ENCODE assay signal across 26 mouse cellular contexts in the genomic region with DNA sequence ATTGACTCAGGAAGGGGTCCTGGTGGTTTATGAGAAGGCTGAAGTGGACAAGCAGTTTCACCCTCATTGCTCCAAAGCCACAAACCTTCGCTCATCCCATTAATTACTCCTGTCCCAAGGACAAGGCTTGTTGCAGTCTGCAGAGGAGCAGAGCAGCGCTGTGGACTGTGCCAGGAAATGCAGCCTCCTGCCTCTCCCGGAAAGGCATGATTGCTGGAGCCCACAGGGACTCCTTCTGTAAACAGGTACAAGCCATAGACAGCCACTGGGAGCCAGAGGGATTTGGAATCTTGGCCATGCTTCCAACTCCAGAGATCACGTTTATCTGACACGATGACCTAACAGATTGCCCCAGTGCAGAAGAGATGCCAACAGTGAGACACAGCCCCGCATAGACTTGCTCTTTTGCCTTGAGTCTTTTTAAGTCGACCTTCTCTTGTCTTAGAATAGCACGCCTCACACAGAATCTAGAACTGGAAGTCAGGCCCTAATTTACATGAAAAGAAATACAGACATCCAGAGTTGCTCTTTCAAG.
A peak's percentile ranks its signal among the peaks of the same experiment; 100 is the strongest.
DNase-seq lines count a peak whose midpoint lies in the region; ATAC-seq and TF ChIP-seq lines count a peak whose summit lies in the region.
"Had no signal": no experiment of that assay in that cellular context is flagged by ENCODE, and none has a peak within 500 bp of the region (broad histone marks: within the 10 kb centered on the region; RNA-seq: fewer than 3 reads in every experiment).

No protein-coding gene starts in this region.

- H3K9me3 ChIP-seq in hindbrain, embryonic 10.5 days, result no peaks in the 10 kb centered on the region
- no peaks in the 10 kb centered on the region for H3K9me3 ChIP-seq in hindbrain, postnatal 0 days (ENCODE audit: low read length)
- no peaks in the 10 kb centered on the region for H3K9me3 ChIP-seq in embryonic facial prominence, embryonic 13.5 days
- no peaks in the 10 kb centered on the region for H3K9me3 ChIP-seq in forebrain, embryonic 16.5 days (ENCODE audit: control insufficient read depth, low read length)
- H3K9me3 ChIP-seq: forebrain, embryonic 10.5 days; G1E; heart, embryonic 10.5 days; hindbrain, embryonic 15.5 days; intestine, embryonic 15.5 days; liver, embryonic 13.5 days; midbrain, embryonic 13.5 days had no signal

- no peaks in the 10 kb centered on the region for H3K27me3 ChIP-seq in hindbrain, embryonic 10.5 days (ENCODE audit: insufficient read depth, poor library complexity, severe bottlenecking)
- no peaks in the 10 kb centered on the region for H3K27me3 ChIP-seq in hindbrain, postnatal 0 days (ENCODE audit: insufficient read depth, low read length)
- no peaks in the 10 kb centered on the region for H3K27me3 ChIP-seq in embryonic facial prominence, embryonic 13.5 days
- no peaks in the 10 kb centered on the region for H3K27me3 ChIP-seq in forebrain, embryonic 16.5 days (replicated peaks; ENCODE audit: control insufficient read depth, insufficient read depth, low read length)
- H3K27me3 ChIP-seq: CH12.LX; hindbrain, embryonic 15.5 days; intestine, embryonic 15.5 days; liver, embryonic 13.5 days; midbrain, embryonic 13.5 days had no signal

- no peaks in the 10 kb centered on the region for H3K36me3 ChIP-seq in hindbrain, embryonic 10.5 days
- H3K36me3 ChIP-seq in hindbrain, postnatal 0 days (ENCODE audit: insufficient read depth, low read length), result no peaks in the 10 kb centered on the region
- no peaks in the 10 kb centered on the region for H3K36me3 ChIP-seq in embryonic facial prominence, embryonic 13.5 days
- H3K36me3 ChIP-seq in forebrain, embryonic 16.5 days (ENCODE audit: control insufficient read depth, insufficient read depth), result no peaks in the 10 kb centered on the region
- H3K36me3 ChIP-seq: forebrain, embryonic 10.5 days; G1E; heart, embryonic 10.5 days; hindbrain, embryonic 15.5 days; intestine, embryonic 15.5 days; liver, embryonic 13.5 days; midbrain, embryonic 13.5 days had no signal

- no peak overlapping the region for H3K4me3 ChIP-seq in hindbrain, embryonic 10.5 days
- no peak overlapping the region for H3K4me3 ChIP-seq in hindbrain, postnatal 0 days (ENCODE audit: low read length)
- no peak overlapping the region for H3K4me3 ChIP-seq in embryonic facial prominence, embryonic 13.5 days
- H3K4me3 ChIP-seq in forebrain, embryonic 16.5 days (replicated peaks; ENCODE audit: low read length), result no peak overlapping the region
- H3K4me3 ChIP-seq: forebrain, embryonic 10.5 days; gastrocnemius, adult 2 months; heart, embryonic 10.5 days; hindbrain, embryonic 15.5 days; intestine, embryonic 15.5 days; liver, embryonic 13.5 days; midbrain, embryonic 13.5 days had no signal

- no peak for ATAC-seq in hindbrain, postnatal 0 days
- ATAC-seq in embryonic facial prominence, embryonic 13.5 days (ENCODE audit: insufficient number of reproducible peaks, insufficient read depth, low FRiP score, low TSS enrichment, low read depth), result no peak
- ATAC-seq in forebrain, embryonic 16.5 days, result no peak
- ATAC-seq: intestine, embryonic 15.5 days; midbrain, embryonic 13.5 days had no signal

- H3K4me1 ChIP-seq in hindbrain, embryonic 10.5 days (replicated peaks), result peaks cover 16% of the 10 kb centered on the region
- H3K4me1 ChIP-seq in hindbrain, postnatal 0 days (ENCODE audit: insufficient read depth, low read length), result 0 out of 2 replicates have a peak, but pooled peaks cover 4% of the 10 kb centered on the region
- peaks cover 9% of the 10 kb centered on the region for H3K4me1 ChIP-seq in embryonic facial prominence, embryonic 13.5 days
- H3K4me1 ChIP-seq in forebrain, embryonic 16.5 days (replicated peaks; ENCODE audit: control insufficient read depth, insufficient read depth, low read length), result 0 out of 2 replicates have a peak, but pooled peaks cover 3% of the 10 kb centered on the region
- H3K4me1 ChIP-seq: hindbrain, embryonic 15.5 days; intestine, embryonic 15.5 days; liver, embryonic 13.5 days had no signal

- peak; percentile 34 to 40 for DNase-seq in adrenal gland, postnatal 36 days
- no peak for DNase-seq in adrenal gland, adult 8-10 months
- no peak for DNase-seq in hindbrain, embryonic 10.5 days (ENCODE audit: low spot score)
- no peak for DNase-seq in hindbrain, postnatal 0 days (ENCODE audit: low spot score)
- peak; percentile 53 for DNase-seq in 3T3-L1 (ENCODE audit: low read depth, low spot score)
- no peak for DNase-seq in spleen, postnatal 14 days (ENCODE audit: low spot score in 2 of 2)
- DNase-seq: B cell, adult 2 months; cerebellum, adult 2 months; cerebellum, postnatal 36 days; embryo, embryonic 11 days; gastrocnemius, adult 2 months; heart, postnatal 4 days; kidney, adult 9 months; kidney, postnatal 25 days; layer of hippocampus, postnatal 36 days; liver, embryonic 13.5 days; lung, adult 2 months had no signal

- no peak overlapping the region for H3K4me2 ChIP-seq in hindbrain, postnatal 0 days (ENCODE audit: low read depth, low read length)
- H3K4me2 ChIP-seq in embryonic facial prominence, embryonic 13.5 days, result no peak overlapping the region
- H3K4me2 ChIP-seq in forebrain, embryonic 16.5 days (ENCODE audit: low read length), result no peak overlapping the region
- H3K4me2 ChIP-seq: hindbrain, embryonic 15.5 days; intestine, embryonic 15.5 days; liver, embryonic 13.5 days; midbrain, embryonic 13.5 days had no signal

- H3K27ac ChIP-seq in hindbrain, embryonic 10.5 days, result peak overlapping the region; percentile 57; the same call in 1 of the 2 replicates
- H3K27ac ChIP-seq in hindbrain, postnatal 0 days, result no peak overlapping the region
- peak overlapping the region; percentile 4 for H3K27ac ChIP-seq in embryonic facial prominence, embryonic 13.5 days
- no peak overlapping the region for H3K27ac ChIP-seq in forebrain, embryonic 16.5 days (ENCODE audit: low read length)
- H3K27ac ChIP-seq: forebrain, embryonic 10.5 days; gastrocnemius, adult 2 months; hindbrain, embryonic 15.5 days; intestine, embryonic 15.5 days; liver, embryonic 13.5 days; midbrain, embryonic 13.5 days had no signal

- WGBS in hindbrain, embryonic 10.5 days, result 70% methylated on average over 8 of the region's 8 CpGs
- 63% methylated on average over 8 of the region's 8 CpGs for WGBS in hindbrain, postnatal 0 days
- WGBS in embryonic facial prominence, embryonic 13.5 days, result 66% methylated on average over 8 of the region's 8 CpGs
- 77% methylated on average over 8 of the region's 8 CpGs for WGBS in forebrain, embryonic 16.5 days

- TF ChIP-seq CTCF in hindbrain, postnatal 0 days (IDR thresholded peaks at IDR 0.05; ENCODE audit: low read depth), result no peak

- no peak overlapping the region for H3K9ac ChIP-seq in hindbrain, postnatal 0 days (replicated peaks; ENCODE audit: low read length)
- no peak overlapping the region for H3K9ac ChIP-seq in embryonic facial prominence, embryonic 13.5 days
- H3K9ac ChIP-seq in forebrain, embryonic 16.5 days (replicated peaks; ENCODE audit: low read depth, low read length), result no peak overlapping the region
- H3K9ac ChIP-seq: hindbrain, embryonic 15.5 days; intestine, embryonic 15.5 days; liver, embryonic 13.5 days; midbrain, embryonic 13.5 days had no signal

Comparison
In these comparisons a context has a peak if more than half of its experiments do, and no peak if none do; other contexts are left out.
1. DNase-seq: peak in adrenal gland, postnatal 36 days (2 of 2) and 3T3-L1 (single experiment); none in adrenal gland, adult 8-10 months (single experiment), hindbrain, embryonic 10.5 days (single experiment), hindbrain, postnatal 0 days (single experiment) and spleen, postnatal 14 days (0 of 2).
2. H3K27ac ChIP-seq: peak in hindbrain, embryonic 10.5 days (single experiment) and embryonic facial prominence, embryonic 13.5 days (single experiment); none in hindbrain, postnatal 0 days (single experiment) and forebrain, embryonic 16.5 days (single experiment).